Mouse (Mus musculus) CD4-positive helper T cell, adult 2 months (primary cell): ENCODE measurements at regions not wholly inside any gene's neighbourhood (a gene's known extent, or its start where the extent isn't known, plus 50 kb on each side); places are given as distances from the start of the nearest gene placed in this dataset.
A peak's percentile ranks its signal among the peaks of the same experiment; 100 is the strongest.
"Not testable (repeated sequence)": the region's sequence is repeated elsewhere in the genome, so short reads cannot be mapped to it uniquely, and the experiment has no call there.

ENCODE experiments used
- DNase-seq: peaks from one replicate; pipeline ENCODE4 v3.0.0-alpha.2; 2012; ENCODE audit warnings: low read depth, missing footprints, low spot score

DNA sequence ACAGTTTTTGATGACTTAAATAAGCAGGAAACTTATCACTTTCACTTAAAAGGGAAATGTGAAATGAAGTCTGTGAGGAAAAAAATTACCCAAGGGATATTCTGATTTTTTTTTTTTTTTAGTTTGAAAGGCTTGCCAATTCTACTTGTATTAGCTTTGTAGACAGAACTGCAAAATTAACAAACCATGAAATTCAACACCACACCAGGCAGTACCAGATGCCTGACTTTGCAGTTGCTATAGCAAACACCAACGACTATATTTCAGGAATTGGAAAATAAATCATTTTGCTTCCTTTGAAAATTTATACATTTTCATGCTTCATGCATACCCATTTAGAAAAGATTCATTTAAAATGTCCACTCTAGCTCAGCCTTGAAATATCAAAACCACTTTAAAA, 1206.6 kb downstream of the Grik2 start:
- DNase-seq: no peak

DNA sequence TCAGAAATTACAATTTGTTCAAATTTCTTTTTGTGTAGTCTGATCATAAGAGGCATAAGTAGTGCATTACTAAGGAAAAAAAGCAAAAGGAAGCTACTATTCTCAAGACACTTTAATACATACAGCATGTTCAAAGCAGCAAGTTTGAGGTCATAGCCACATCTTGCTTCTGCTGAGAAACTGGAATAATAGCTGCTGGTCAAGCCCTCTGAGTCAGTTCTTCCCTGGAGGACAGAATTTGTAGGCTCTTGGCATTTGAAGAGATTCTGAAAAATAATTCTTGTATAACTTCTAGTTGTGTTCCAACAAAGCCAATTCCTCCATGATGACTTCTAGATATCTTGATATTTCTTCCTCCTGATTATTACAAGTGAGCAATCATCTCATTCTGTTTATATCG, 1207.5 kb downstream of the Grik2 start:
- no peak for DNase-seq

GRCm38 (mm10) chr10:48572600-48572999, 1216.0 kb downstream of the Grik2 start:
- DNase-seq: no peak

- DNase-seq: not testable (repeated sequence)
These were observed 1238.8 kb downstream of the Grik2 start for GRCm38 (mm10) chr10:48549791-48550190.

DNA sequence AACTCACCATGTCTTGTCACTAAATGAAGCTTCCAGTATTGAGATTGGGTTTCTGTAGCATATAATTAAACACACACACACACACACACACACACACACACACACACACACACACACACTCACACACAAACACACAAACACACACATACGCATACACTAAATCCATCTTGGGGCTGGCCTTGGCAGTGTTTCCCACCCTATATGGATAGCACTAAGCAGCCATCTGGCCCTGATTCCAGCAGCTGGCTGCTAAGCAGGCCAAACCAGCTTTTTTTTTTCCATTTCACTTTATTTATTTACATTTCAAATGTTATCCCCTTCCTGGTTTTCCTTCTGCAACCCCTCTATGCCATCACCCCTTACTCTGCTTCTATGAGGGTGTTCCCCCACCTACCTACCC, 1266.3 kb downstream of the Grik2 start:
- no peak for DNase-seq

- DNase-seq: no peak
These were observed 1315.6 kb downstream of the Grik2 start for GRCm38 (mm10) chr10:48472927-48473326.

- no peak for DNase-seq
These were observed 1344.7 kb downstream of the Grik2 start for GRCm38 (mm10) chr10:48443739-48444342.

- DNase-seq: peak; percentile 5
These were observed 1355.3 kb downstream of the Grik2 start for GRCm38 (mm10) chr10:48433287-48433686.

- DNase-seq: no peak
These were observed 1363.1 kb downstream of the Grik2 start for GRCm38 (mm10) chr10:48425501-48425900.

DNA sequence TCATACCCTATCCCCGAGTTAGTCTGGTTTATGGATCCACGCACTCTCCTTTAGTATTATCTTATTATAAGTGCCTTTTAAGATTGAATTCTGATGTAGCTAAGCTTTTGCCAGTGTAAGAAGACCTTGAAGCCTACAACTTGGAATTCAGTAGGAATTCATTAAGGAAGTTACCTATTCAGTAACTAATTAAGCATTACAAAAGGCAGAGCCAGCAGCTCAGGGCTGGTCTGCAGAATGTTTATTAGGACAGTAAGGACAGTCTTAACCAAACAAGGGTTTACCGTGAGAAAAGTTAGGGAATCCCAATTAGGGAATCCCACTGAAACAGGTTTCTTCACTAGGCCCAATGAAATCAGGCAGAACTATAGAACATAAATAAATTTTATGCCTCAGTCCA, 1383.5 kb downstream of the Grik2 start:
- DNase-seq: no peak
